Mouse (Mus musculus) ES-E14 (cell line): ENCODE results near the gene Dnase1l3.

Source experiments
- CHD2 ChIP-seq: IDR thresholded peaks from 2 replicates; pipeline ENCODE4 v1.6.1; 2014; ENCODE audit warnings: mild to moderate bottlenecking, low read depth, low read length, inconsistent platforms
- HCFC1 ChIP-seq: IDR thresholded peaks from 2 replicates; pipeline ENCODE4 v1.6.1; 2012; ENCODE audit warnings: low read length, inconsistent platforms, borderline replicate concordance; ENCODE audit not compliant: insufficient read depth
- MAFK ChIP-seq: IDR thresholded peaks from 2 replicates; pipeline ENCODE4 v1.6.1; 2014; ENCODE audit warnings: mild to moderate bottlenecking, low read depth, low read length, inconsistent platforms; ENCODE audit not compliant: insufficient read depth
- ZC3H11A ChIP-seq: IDR thresholded peaks from 2 replicates; pipeline ENCODE4 v1.6.1; 2012; ENCODE audit warnings: low read depth, mild to moderate bottlenecking, inconsistent platforms, low read length, borderline replicate concordance
- ZNF384 ChIP-seq: IDR thresholded peaks from 2 replicates; pipeline ENCODE4 v1.6.1; 2012; ENCODE audit warnings: low read depth, low read length, inconsistent platforms

DNA sequence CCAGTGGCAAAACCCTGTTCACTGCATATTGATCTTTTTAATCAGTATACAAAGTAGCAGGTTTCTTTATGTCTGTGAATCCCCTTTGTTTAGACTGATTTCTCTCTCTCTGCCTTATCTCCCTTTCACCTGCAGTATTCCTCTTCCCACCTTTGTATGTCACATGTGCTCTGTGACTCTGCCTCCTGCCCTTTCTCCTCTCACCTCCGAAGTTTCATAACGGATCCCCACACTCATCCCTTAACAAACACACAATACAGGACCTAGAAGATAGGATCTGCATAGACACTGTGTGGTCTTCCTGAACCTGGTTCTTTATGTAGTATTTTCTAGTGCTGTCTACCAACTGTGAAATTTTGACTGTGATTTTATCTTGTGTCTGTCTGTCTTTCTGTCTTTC lies 16.9 kb upstream of the Dnase1l3 start:
- TF ChIP-seq HCFC1 (no peak), ZC3H11A (no peak), CHD2 (no peak), ZNF384 (no peak), MAFK (no peak)
